Mouse (Mus musculus) monocyte, adult 5-6 weeks (primary cell): ENCODE data around the gene Ankrd60. TPM values are rescaled to one million over a fixed set of nuclear protein-coding genes. Genes with fewer than 3 reads are reported as not detected.

Experiments
- ATAC-seq: fragments of 153-309, 156-312 bp; replicated peaks from 2 replicates; pipeline ENCODE4 v1.8.0; 2017; ENCODE audit warnings: mild to moderate bottlenecking; ENCODE audit not compliant: low TSS enrichment, insufficient number of reproducible peaks, severe bottlenecking, poor library complexity, low FRiP score
- total RNA-seq: library from RNA; stranded (forward); fragments of 200-1000, 200-491, 200-594 nt; gene quantifications from 3 replicates; pipeline ENCODE4 v1.2.3, GENCODE M21; 2017

The Ankrd60 gene
- total RNA-seq, 1 experiment from 2014 or later = not detected

DNA sequence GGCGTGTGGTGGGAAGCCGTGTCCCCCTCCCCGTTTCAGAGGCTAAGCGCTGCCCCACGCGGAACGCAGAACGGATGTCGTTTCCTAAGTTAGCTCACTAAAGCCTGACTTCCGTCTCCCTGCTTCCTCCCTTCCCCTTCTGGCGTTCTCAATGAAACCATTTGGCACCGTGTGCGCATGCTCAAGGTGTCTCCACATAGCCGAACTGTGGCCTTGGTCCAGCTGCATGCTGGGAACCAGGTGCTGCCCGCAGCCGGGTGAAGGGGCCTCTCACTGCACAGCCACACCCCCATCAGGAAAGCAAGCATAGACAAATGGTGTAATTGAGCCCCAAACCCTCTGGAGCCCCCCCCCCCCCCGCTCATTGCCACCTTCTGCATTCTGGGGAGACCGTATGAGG lies 42.8 kb downstream of the Ankrd60 start:
- ATAC-seq = no peak

DNA sequence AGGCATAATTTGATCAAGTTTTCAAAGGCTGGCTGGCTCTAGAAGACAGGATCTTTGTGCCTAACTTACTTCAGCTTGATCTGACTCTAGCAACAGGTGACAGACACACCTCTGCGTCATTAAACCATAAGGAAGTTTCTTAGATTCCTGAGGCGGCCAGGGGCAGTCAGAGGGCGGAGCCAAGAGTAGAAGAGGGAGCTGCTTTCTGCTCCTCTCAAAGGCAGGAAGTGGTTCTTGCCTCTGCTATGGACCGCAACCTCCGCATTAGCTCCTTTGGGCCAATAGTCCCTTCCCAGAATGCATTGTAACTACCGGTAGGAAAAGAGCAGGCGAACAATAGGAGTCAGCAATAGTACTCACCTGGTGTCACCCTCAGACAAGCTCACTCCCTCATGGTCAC lies 43.6 kb downstream of the Ankrd60 start:
- ATAC-seq = no peak

DNA sequence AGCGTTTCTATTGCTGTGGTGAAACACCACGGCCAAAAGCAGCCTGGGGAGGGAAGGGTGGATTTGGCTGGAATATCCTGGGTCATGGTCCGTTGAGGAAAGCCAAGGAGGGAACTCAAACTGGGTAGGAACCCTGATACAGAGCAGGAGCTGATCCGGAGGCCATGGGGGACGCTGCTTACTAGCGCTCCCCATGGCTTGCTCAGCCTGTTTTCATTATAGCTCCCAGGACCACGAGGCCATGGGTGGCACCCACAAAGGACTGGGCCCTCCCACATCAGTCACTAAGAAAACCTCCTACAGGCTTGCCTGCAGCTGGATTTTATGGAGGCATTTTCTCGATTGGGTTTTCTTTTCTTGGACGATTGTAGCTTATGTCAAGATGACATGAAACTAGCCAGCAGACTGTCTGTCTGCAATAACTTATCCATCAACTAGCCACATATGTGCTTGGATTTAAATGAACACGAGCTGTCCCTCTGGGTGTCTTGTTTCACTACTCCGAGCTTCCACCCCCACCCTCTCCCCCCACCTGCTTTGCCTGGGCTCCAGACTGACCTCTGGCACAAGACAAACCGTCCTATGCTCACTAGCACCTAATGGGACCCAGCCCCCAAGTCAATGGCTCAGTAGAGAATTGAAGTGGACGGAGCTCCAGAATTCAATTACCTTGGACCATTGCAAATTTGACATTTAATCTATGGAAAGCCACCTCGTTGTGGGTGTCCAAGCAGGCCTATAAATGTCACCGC lies 45.3 kb downstream of the Ankrd60 start:
- no peak for ATAC-seq

DNA sequence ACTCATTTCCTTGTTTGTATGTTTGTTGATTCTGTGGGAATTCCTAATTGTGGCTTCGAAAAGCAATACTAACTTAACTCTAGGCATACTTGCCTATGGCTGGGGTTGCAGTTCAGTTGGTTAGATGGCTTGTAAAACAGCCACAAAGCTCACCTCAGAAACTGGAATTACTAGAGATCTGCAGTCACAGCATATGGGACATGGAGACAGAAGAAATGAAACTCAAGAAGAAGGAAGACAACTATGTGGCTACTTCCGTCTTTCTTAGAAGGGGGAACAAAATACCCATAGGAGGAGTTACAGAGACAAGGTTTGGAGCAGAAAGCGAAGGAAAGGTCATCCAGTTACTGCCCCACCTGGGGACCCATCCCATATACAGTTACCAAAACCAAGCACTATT lies 49.7 kb downstream of the Ankrd60 start:
- no peak for ATAC-seq

DNA sequence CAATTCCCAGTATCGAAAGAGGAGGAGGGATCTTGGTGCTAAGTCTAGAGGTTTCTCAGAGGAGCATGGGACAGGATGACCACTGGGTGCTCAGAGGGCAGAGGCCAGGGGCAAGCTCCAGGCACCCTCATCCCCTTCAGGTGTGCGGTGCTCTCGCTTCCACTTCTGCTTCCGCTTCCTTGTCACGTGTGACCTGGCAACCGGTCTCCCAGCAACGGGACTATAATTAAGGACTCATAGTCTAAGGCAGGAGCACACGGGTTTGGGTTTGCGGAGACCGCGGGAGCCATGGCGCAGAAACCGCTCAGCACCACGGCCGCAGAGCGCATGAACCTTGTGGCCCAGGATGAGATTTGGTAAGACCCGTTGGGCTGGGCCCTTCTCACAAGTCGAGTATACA lies 55.8 kb downstream of the Ankrd60 start, which contains the start of gene 1700021F07Rik:
1700021F07Rik (plus strand) TSS at position 211 of the 400 bp plus-strand sequence.
- no peak for ATAC-seq

Other genes starting within 250 kb of the Ankrd60 start
- not detected in 3 replicates for gene 1700021F07Rik, start 55.8 kb downstream of the Ankrd60 start, total RNA-seq
- 13.1 to 23.1 TPM (median 15.2 TPM) in 3 replicates for gene Rab22a, start 81.4 kb upstream of the Ankrd60 start, total RNA-seq
- gene 1700010B08Rik, start 141.1 kb upstream of the Ankrd60 start, total RNA-seq = not detected in 3 replicates
- gene Vapb, start 159.1 kb upstream of the Ankrd60 start, total RNA-seq = 82.5 to 116 TPM (median 97.7 TPM) in 3 replicates